ENCODE assay signal across 18 mouse cellular contexts in genomic region chr2:149865914-149866435, GRCm38 (mm10). TPM values are rescaled to one million over a fixed set of nuclear protein-coding genes. Genes with fewer than 3 reads are reported as not detected.
"Had no signal": no experiment of that assay in that cellular context is flagged by ENCODE, and none has a peak within 500 bp of the region (broad histone marks: within the 10 kb centered on the region; RNA-seq: fewer than 3 reads in every experiment).

No protein-coding gene starts in this region.

- DNase-seq: gastrocnemius, adult 2 months; gastrocnemius, postnatal 10 days; gastrocnemius, postnatal 36 days; heart, adult 18-20 months; heart, postnatal 14 days; heart, postnatal 36 days; kidney, adult 11 months; kidney, adult 2 months; kidney, adult 9 months; kidney, postnatal 14 days; kidney, postnatal 36 days; layer of hippocampus, adult 9-11 months; layer of hippocampus, postnatal 36 days; left cerebral cortex, postnatal 4 days had no signal

RNA-seq across cellular contexts. Expression of gene C530025M09Rik, which starts 35.0 kb away (rescaled TPM):
- total RNA-seq: gastrocnemius, adult 2 months; gastrocnemius, postnatal 10 days; gastrocnemius, postnatal 36 days; heart, adult 18-20 months; heart, adult 8-10 months; heart, postnatal 14 days; heart, postnatal 36 days; hematopoietic stem cell, adult 5-6 weeks; hindbrain, postnatal 0 days; liver, adult 2 months had no signal

RNA-seq across cellular contexts. Expression of gene Syndig1, which starts 37.0 kb away (rescaled TPM):
- total RNA-seq: gastrocnemius, adult 2 months; gastrocnemius, postnatal 36 days; hematopoietic stem cell, adult 5-6 weeks; liver, adult 2 months had no signal
